Comparison of ENCODE assay signal across 15 mouse cellular contexts in the genomic region with DNA sequence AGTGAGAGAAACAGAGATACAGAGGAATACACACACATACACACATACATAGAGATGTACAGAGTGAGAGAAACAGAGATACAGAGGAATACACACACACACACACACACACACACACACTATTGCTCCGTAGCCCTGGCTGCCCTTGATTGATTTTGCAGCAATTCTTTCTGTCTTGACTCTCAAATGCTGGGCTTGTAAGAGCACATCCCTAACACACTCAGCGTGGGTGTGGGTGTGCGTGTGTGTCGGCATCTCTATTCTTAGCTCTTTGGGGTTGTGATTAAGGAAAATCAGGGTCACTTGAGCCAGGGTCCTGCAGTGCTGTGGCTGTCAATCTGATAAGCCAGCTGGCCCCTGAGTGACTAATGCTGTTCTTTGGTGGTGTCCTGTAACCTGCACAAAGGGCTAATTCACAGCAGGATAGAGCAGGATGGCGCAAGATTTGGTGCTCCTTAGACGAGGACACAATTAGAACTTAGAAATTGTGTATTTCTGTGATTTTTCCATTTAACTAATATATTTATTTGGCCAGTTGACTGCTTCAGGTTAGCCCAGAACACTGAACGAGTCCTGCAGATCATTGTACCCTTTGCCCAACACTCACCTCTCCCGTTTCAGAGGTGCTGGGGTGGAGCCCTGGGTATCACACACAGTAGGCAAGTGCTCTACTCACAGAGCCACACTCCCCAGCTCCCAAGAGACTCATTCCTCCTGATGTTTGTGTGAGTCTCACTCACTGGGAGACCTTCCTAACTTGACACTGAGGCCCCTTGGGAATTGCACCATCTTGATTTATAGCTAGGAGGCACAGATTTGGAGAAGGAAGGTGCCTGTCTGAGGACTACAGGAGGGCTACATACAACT. TPM values are rescaled to one million over a fixed set of nuclear protein-coding genes. Genes with fewer than 3 reads are reported as not detected.
A peak's percentile ranks its signal among the peaks of the same experiment; 100 is the strongest.
DNase-seq lines count a peak whose midpoint lies in the region; ATAC-seq lines count a peak whose summit lies in the region.
"Had no signal": no experiment of that assay in that cellular context is flagged by ENCODE, and none has a peak within 500 bp of the region (broad histone marks: within the 10 kb centered on the region; RNA-seq: fewer than 3 reads in every experiment).

No protein-coding gene starts in this region.

- H3K9ac ChIP-seq in forebrain, embryonic 13.5 days = peak overlapping the region; percentile 13; the same call in 1 of the 2 replicates
- H3K9ac ChIP-seq in forebrain, embryonic 15.5 days (replicated peaks) = no peak overlapping the region
- 0 out of 2 replicates have a peak overlapping the region, but pooled peaks have one; percentile 4 for H3K9ac ChIP-seq in hindbrain, embryonic 12.5 days
- H3K9ac ChIP-seq in hindbrain, embryonic 16.5 days (ENCODE audit: low read depth, low read length) = no peak overlapping the region
- H3K9ac ChIP-seq: liver, embryonic 12.5 days had no signal

- no peaks in the 10 kb centered on the region for H3K27me3 ChIP-seq in forebrain, embryonic 13.5 days
- H3K27me3 ChIP-seq in forebrain, embryonic 15.5 days = no peaks in the 10 kb centered on the region
- H3K27me3 ChIP-seq in hindbrain, embryonic 12.5 days = no peaks in the 10 kb centered on the region
- no peaks in the 10 kb centered on the region for H3K27me3 ChIP-seq in hindbrain, embryonic 16.5 days (replicated peaks; ENCODE audit: control insufficient read depth, insufficient read depth, low read length)
- H3K27me3 ChIP-seq in embryonic facial prominence, embryonic 10.5 days (replicated peaks; ENCODE audit: low read depth, poor library complexity, severe bottlenecking) = no peaks in the 10 kb centered on the region
- H3K27me3 ChIP-seq: liver, embryonic 12.5 days had no signal

- ATAC-seq in forebrain, embryonic 13.5 days = no peak
- ATAC-seq in forebrain, embryonic 15.5 days (replicated peaks) = no peak
- no peak for ATAC-seq in hindbrain, embryonic 12.5 days (ENCODE audit: low FRiP score)
- no peak for ATAC-seq in hindbrain, embryonic 16.5 days
- ATAC-seq: liver, embryonic 12.5 days had no signal

- intact Hi-C loops in left cerebral cortex, postnatal 14 days (cut with DNase I) = no loop called here

- no peak overlapping the region for H3K4me3 ChIP-seq in forebrain, embryonic 13.5 days
- no peak overlapping the region for H3K4me3 ChIP-seq in forebrain, embryonic 15.5 days
- H3K4me3 ChIP-seq in hindbrain, embryonic 12.5 days = no peak overlapping the region
- H3K4me3 ChIP-seq in hindbrain, embryonic 16.5 days (ENCODE audit: low read length) = no peak overlapping the region
- no peak overlapping the region for H3K4me3 ChIP-seq in embryonic facial prominence, embryonic 10.5 days
- H3K4me3 ChIP-seq: liver, embryonic 12.5 days had no signal

- DNase-seq in 3T3-L1 (ENCODE audit: low read depth, low spot score) = peak; percentile 74
- no peak for DNase-seq in embryonic facial prominence, embryonic 10.5 days (ENCODE audit: low spot score)
- DNase-seq in left cerebral cortex, postnatal 14 days (ENCODE audit: low spot score in 2 of 2) = no peak
- DNase-seq in lung, postnatal 14 days = no peak
- DNase-seq: adrenal gland, postnatal 36 days; gastrocnemius, postnatal 10 days; lung, postnatal 10 days; thymus, postnatal 36 days had no signal

- no peak overlapping the region for H3K4me2 ChIP-seq in forebrain, embryonic 13.5 days
- no peak overlapping the region for H3K4me2 ChIP-seq in forebrain, embryonic 15.5 days (replicated peaks)
- H3K4me2 ChIP-seq in hindbrain, embryonic 12.5 days (replicated peaks) = no peak overlapping the region
- H3K4me2 ChIP-seq in hindbrain, embryonic 16.5 days (ENCODE audit: low read length) = no peak overlapping the region
- H3K4me2 ChIP-seq: liver, embryonic 12.5 days had no signal

- no peak overlapping the region for H3K27ac ChIP-seq in forebrain, embryonic 13.5 days
- H3K27ac ChIP-seq in forebrain, embryonic 15.5 days (replicated peaks) = no peak overlapping the region
- peak overlapping the region; percentile 55 for H3K27ac ChIP-seq in hindbrain, embryonic 12.5 days
- H3K27ac ChIP-seq in hindbrain, embryonic 16.5 days (ENCODE audit: low read depth, low read length) = no peak overlapping the region
- peak overlapping the region; percentile 37; the same call in 1 of the 2 replicates for H3K27ac ChIP-seq in embryonic facial prominence, embryonic 10.5 days (replicated peaks)
- H3K27ac ChIP-seq: liver, embryonic 12.5 days; stomach, postnatal 0 days had no signal

- H3K4me1 ChIP-seq in forebrain, embryonic 13.5 days = peaks cover 13% of the 10 kb centered on the region; the same call in 1 of the 2 replicates
- 0 out of 2 replicates have a peak, but pooled peaks cover 3% of the 10 kb centered on the region for H3K4me1 ChIP-seq in forebrain, embryonic 15.5 days
- peaks cover 33% of the 10 kb centered on the region for H3K4me1 ChIP-seq in hindbrain, embryonic 12.5 days
- H3K4me1 ChIP-seq in hindbrain, embryonic 16.5 days (ENCODE audit: control insufficient read depth, insufficient read depth, low read depth, low read length) = peaks cover 5% of the 10 kb centered on the region
- peaks cover 36% of the 10 kb centered on the region for H3K4me1 ChIP-seq in embryonic facial prominence, embryonic 10.5 days

- H3K36me3 ChIP-seq in forebrain, embryonic 13.5 days (ENCODE audit: poor library complexity, severe bottlenecking) = no peaks in the 10 kb centered on the region
- H3K36me3 ChIP-seq in forebrain, embryonic 15.5 days = no peaks in the 10 kb centered on the region
- H3K36me3 ChIP-seq in hindbrain, embryonic 12.5 days = no peaks in the 10 kb centered on the region
- H3K36me3 ChIP-seq in hindbrain, embryonic 16.5 days (ENCODE audit: control insufficient read depth, insufficient read depth, low read length) = no peaks in the 10 kb centered on the region
- no peaks in the 10 kb centered on the region for H3K36me3 ChIP-seq in embryonic facial prominence, embryonic 10.5 days (replicated peaks)
- H3K36me3 ChIP-seq: liver, embryonic 12.5 days had no signal

- 67% methylated on average over 8 of the region's 8 CpGs for WGBS in forebrain, embryonic 13.5 days
- 59% methylated on average over 8 of the region's 8 CpGs for WGBS in forebrain, embryonic 15.5 days
- WGBS in hindbrain, embryonic 12.5 days = 40% methylated on average over 8 of the region's 8 CpGs
- 53% methylated on average over 8 of the region's 8 CpGs for WGBS in hindbrain, embryonic 16.5 days
- 41% methylated on average over 8 of the region's 8 CpGs for whole genome bisulfite sequencing in embryonic facial prominence, embryonic 10.5 days

- no peaks in the 10 kb centered on the region for H3K9me3 ChIP-seq in forebrain, embryonic 13.5 days (replicated peaks)
- H3K9me3 ChIP-seq in forebrain, embryonic 15.5 days = no peaks in the 10 kb centered on the region
- H3K9me3 ChIP-seq in hindbrain, embryonic 12.5 days (replicated peaks) = no peaks in the 10 kb centered on the region
- no peaks in the 10 kb centered on the region for H3K9me3 ChIP-seq in hindbrain, embryonic 16.5 days (ENCODE audit: control insufficient read depth, low read length)
- no peaks in the 10 kb centered on the region for H3K9me3 ChIP-seq in embryonic facial prominence, embryonic 10.5 days
- H3K9me3 ChIP-seq: liver, embryonic 12.5 days had no signal

RNA-seq across cellular contexts. Expression of a gene that starts 27.4 kb away (rescaled TPM):
- 29.3 and 38.6 TPM in 2 replicates for polyA plus RNA-seq in forebrain, embryonic 13.5 days (2015; fragmentation: Nextera tagmentation; extraction: Ambion mirVana)
- polyA plus RNA-seq in forebrain, embryonic 15.5 days (2015; fragmentation: Nextera tagmentation; extraction: Ambion mirVana) = 39.2 and 39.4 TPM in 2 replicates
- 39.0 and 43.6 TPM in 2 replicates for polyA plus RNA-seq in hindbrain, embryonic 12.5 days (2016; fragmentation: Nextera tagmentation; extraction: Ambion mirVana)
- 138 and 184 TPM in 2 replicates for polyA plus RNA-seq in hindbrain, embryonic 16.5 days (2015; fragmentation: Nextera tagmentation; extraction: Ambion mirVana)
- polyA plus RNA-seq in embryonic facial prominence, embryonic 10.5 days (2016; fragmentation: Nextera tagmentation; extraction: Ambion mirVana) = 26.0 and 27.5 TPM in 2 replicates
- 10 to 100 TPM; 25.7 to 35.7 TPM for total RNA-seq in left cerebral cortex, postnatal 14 days (2021)

RNA-seq across cellular contexts. Expression of a gene that starts 30.9 kb away (rescaled TPM):
- 751 and 753 TPM in 2 replicates for polyA plus RNA-seq in forebrain, embryonic 13.5 days (2015; fragmentation: Nextera tagmentation; extraction: Ambion mirVana)
- 594 and 620 TPM in 2 replicates for polyA plus RNA-seq in forebrain, embryonic 15.5 days (2015; fragmentation: Nextera tagmentation; extraction: Ambion mirVana)
- 662 and 667 TPM in 2 replicates for polyA plus RNA-seq in hindbrain, embryonic 12.5 days (2016; fragmentation: Nextera tagmentation; extraction: Ambion mirVana)
- 356 and 408 TPM in 2 replicates for polyA plus RNA-seq in hindbrain, embryonic 16.5 days (2015; fragmentation: Nextera tagmentation; extraction: Ambion mirVana)
- polyA plus RNA-seq in embryonic facial prominence, embryonic 10.5 days (2016; fragmentation: Nextera tagmentation; extraction: Ambion mirVana) = 830 and 831 TPM in 2 replicates
- total RNA-seq in left cerebral cortex, postnatal 14 days (2021) = 100 to 1,000 TPM; 125 to 127 TPM

RNA-seq across cellular contexts. Expression of a gene that starts 50.6 kb away (rescaled TPM):
- 0.18 TPM in 1 of 2 replicates, not detected in the other for polyA plus RNA-seq in forebrain, embryonic 13.5 days (2015; fragmentation: Nextera tagmentation; extraction: Ambion mirVana)
- 0.05 TPM in 1 of 2 replicates, not detected in the other for polyA plus RNA-seq in forebrain, embryonic 15.5 days (2015; fragmentation: Nextera tagmentation; extraction: Ambion mirVana)
- 0.34 and 1.1 TPM in 2 replicates for polyA plus RNA-seq in hindbrain, embryonic 12.5 days (2016; fragmentation: Nextera tagmentation; extraction: Ambion mirVana)
- polyA plus RNA-seq in hindbrain, embryonic 16.5 days (2015; fragmentation: Nextera tagmentation; extraction: Ambion mirVana) = 0.06 and 0.26 TPM in 2 replicates
- polyA plus RNA-seq in embryonic facial prominence, embryonic 10.5 days (2016; fragmentation: Nextera tagmentation; extraction: Ambion mirVana) = 0.09 and 0.21 TPM in 2 replicates
- total RNA-seq in left cerebral cortex, postnatal 14 days (2021) = not detected
- total RNA-seq: layer of hippocampus, adult 18-20 months had no signal

RNA-seq across cellular contexts. Expression of a gene that starts 55.6 kb away (rescaled TPM):
- 128 and 136 TPM in 2 replicates for polyA plus RNA-seq in forebrain, embryonic 13.5 days (2015; fragmentation: Nextera tagmentation; extraction: Ambion mirVana)
- 119 and 128 TPM in 2 replicates for polyA plus RNA-seq in forebrain, embryonic 15.5 days (2015; fragmentation: Nextera tagmentation; extraction: Ambion mirVana)
- 150 and 152 TPM in 2 replicates for polyA plus RNA-seq in hindbrain, embryonic 12.5 days (2016; fragmentation: Nextera tagmentation; extraction: Ambion mirVana)
- polyA plus RNA-seq in hindbrain, embryonic 16.5 days (2015; fragmentation: Nextera tagmentation; extraction: Ambion mirVana) = 71.8 and 89.7 TPM in 2 replicates
- polyA plus RNA-seq in embryonic facial prominence, embryonic 10.5 days (2016; fragmentation: Nextera tagmentation; extraction: Ambion mirVana) = 118 and 125 TPM in 2 replicates
- 10 to 100 TPM; 47.5 to 49.2 TPM for total RNA-seq in left cerebral cortex, postnatal 14 days (2021)

Comparison
In these comparisons a context has a peak if more than half of its experiments do, and no peak if none do; other contexts are left out.
1. H3K27ac ChIP-seq: peak in hindbrain, embryonic 12.5 days (single experiment) and embryonic facial prominence, embryonic 10.5 days (single experiment); none in forebrain, embryonic 13.5 days (single experiment), forebrain, embryonic 15.5 days (single experiment) and hindbrain, embryonic 16.5 days (single experiment).
2. H3K9ac ChIP-seq: peak in forebrain, embryonic 13.5 days (single experiment) and hindbrain, embryonic 12.5 days (single experiment); none in forebrain, embryonic 15.5 days (single experiment) and hindbrain, embryonic 16.5 days (single experiment).